Comparison of ENCODE assay signal across 7 mouse cellular contexts in genomic region chr5:125341459-125342090, GRCm38 (mm10). TPM values are rescaled to one million over a fixed set of nuclear protein-coding genes. Genes with fewer than 3 reads are reported as not detected.
DNase-seq lines count a peak whose midpoint lies in the region; ATAC-seq lines count a peak whose summit lies in the region.

No protein-coding gene starts in this region.

- H3K9ac ChIP-seq in forebrain, embryonic 11.5 days (ENCODE audit: low read length), result peak overlapping the region; percentile 12; the same call in 1 of the 2 replicates
- H3K9ac ChIP-seq in liver, embryonic 13.5 days, result peak overlapping the region; percentile 87
- peak overlapping the region; percentile 85 for H3K9ac ChIP-seq in stomach, embryonic 16.5 days (ENCODE audit: low read length)

- peaks cover 24% of the 10 kb centered on the region for H3K36me3 ChIP-seq in megakaryocyte, embryonic 14.5 days (replicated peaks; ENCODE audit: low read length)
- no peaks in the 10 kb centered on the region for H3K36me3 ChIP-seq in forebrain, embryonic 11.5 days (ENCODE audit: control insufficient read depth, insufficient read depth, low read length)
- 0 out of 2 replicates have a peak, but pooled peaks cover 12% of the 10 kb centered on the region for H3K36me3 ChIP-seq in liver, embryonic 13.5 days
- no peaks in the 10 kb centered on the region for H3K36me3 ChIP-seq in stomach, embryonic 16.5 days (ENCODE audit: control insufficient read depth, insufficient read depth, low read length)

- H3K4me2 ChIP-seq in forebrain, embryonic 11.5 days (ENCODE audit: low read depth, low read length, severe bottlenecking), result peak overlapping the region; percentile 90; the same call in 1 of the 2 replicates
- H3K4me2 ChIP-seq in liver, embryonic 13.5 days, result peak overlapping the region; percentile 95
- H3K4me2 ChIP-seq in stomach, embryonic 16.5 days (ENCODE audit: low read depth, low read length), result peak overlapping the region; percentile 96

- DNase-seq in forebrain, embryonic 11.5 days (ENCODE audit: low spot score), result no peak
- DNase-seq in liver, embryonic 13.5 days, result peak; percentile 67
- DNase-seq in cerebellum, postnatal 25 days, result no peak
- DNase-seq in adrenal gland, postnatal 36 days, result no peak

- H3K4me1 ChIP-seq in megakaryocyte, embryonic 14.5 days, result peaks cover 84% of the 10 kb centered on the region
- peaks cover 16% of the 10 kb centered on the region for H3K4me1 ChIP-seq in forebrain, embryonic 11.5 days (replicated peaks; ENCODE audit: control insufficient read depth, insufficient read depth, low read length)
- peaks cover 63% of the 10 kb centered on the region for H3K4me1 ChIP-seq in liver, embryonic 13.5 days (replicated peaks)
- peaks cover 32% of the 10 kb centered on the region for H3K4me1 ChIP-seq in stomach, embryonic 16.5 days (ENCODE audit: control insufficient read depth, insufficient read depth, low read length)

- H3K27ac ChIP-seq in forebrain, embryonic 11.5 days (ENCODE audit: low read depth, low read length), result no peak overlapping the region
- H3K27ac ChIP-seq in liver, embryonic 13.5 days, result peak overlapping the region; percentile 96
- H3K27ac ChIP-seq in stomach, embryonic 16.5 days (ENCODE audit: low read length), result no peak overlapping the region

- H3K27me3 ChIP-seq in megakaryocyte, embryonic 14.5 days (replicated peaks), result no peaks in the 10 kb centered on the region
- no peaks in the 10 kb centered on the region for H3K27me3 ChIP-seq in forebrain, embryonic 11.5 days (ENCODE audit: control insufficient read depth, insufficient read depth, low read length)
- H3K27me3 ChIP-seq in liver, embryonic 13.5 days, result 0 out of 2 replicates have a peak, but pooled peaks cover under 1% of the 10 kb centered on the region
- no peaks in the 10 kb centered on the region for H3K27me3 ChIP-seq in stomach, embryonic 16.5 days (ENCODE audit: control insufficient read depth, insufficient read depth, low read length)

- 60% methylated on average over 14 of the region's 14 CpGs for WGBS in forebrain, embryonic 11.5 days
- WGBS in liver, embryonic 13.5 days (ENCODE audit: insufficient replicate concordance), result 9% methylated on average over 14 of the region's 14 CpGs
- 53% methylated on average over 14 of the region's 14 CpGs for WGBS in stomach, embryonic 16.5 days

- H3K9me3 ChIP-seq in megakaryocyte, embryonic 14.5 days, result peaks cover 6% of the 10 kb centered on the region
- no peaks in the 10 kb centered on the region for H3K9me3 ChIP-seq in forebrain, embryonic 11.5 days (ENCODE audit: control insufficient read depth, low read length)
- no peaks in the 10 kb centered on the region for H3K9me3 ChIP-seq in liver, embryonic 13.5 days (replicated peaks)
- H3K9me3 ChIP-seq in stomach, embryonic 16.5 days (replicated peaks; ENCODE audit: control insufficient read depth, low read length), result no peaks in the 10 kb centered on the region

- peak overlapping the region; percentile 100 for H3K4me3 ChIP-seq in megakaryocyte, embryonic 14.5 days (replicated peaks)
- H3K4me3 ChIP-seq in forebrain, embryonic 11.5 days (ENCODE audit: low read depth, low read length), result no peak overlapping the region
- H3K4me3 ChIP-seq in liver, embryonic 13.5 days (replicated peaks), result peak overlapping the region; percentile 82
- H3K4me3 ChIP-seq in stomach, embryonic 16.5 days (replicated peaks; ENCODE audit: low read length), result peak overlapping the region; percentile 87

- ATAC-seq in megakaryocyte, adult 5-6 weeks (ENCODE audit: poor library complexity, severe bottlenecking), result no peak
- no peak for ATAC-seq in forebrain, embryonic 11.5 days (replicated peaks; ENCODE audit: low FRiP score)
- peak; percentile 81 for ATAC-seq in liver, embryonic 13.5 days (ENCODE audit: low read depth)
- no peak for ATAC-seq in stomach, embryonic 16.5 days (ENCODE audit: insufficient read depth, low FRiP score)

RNA-seq across cellular contexts. Expression of gene Scarb1, which starts 0.7 kb away (rescaled TPM):
- polyA plus RNA-seq in megakaryocyte, embryonic 14.5 days (2012; ENCODE audit: insufficient read depth, low replicate concordance), result 138 and 186 TPM in 2 replicates
- total RNA-seq in megakaryocyte, adult 5-6 weeks (2015), result 88.7 and 92.9 TPM in 2 replicates
- 86.3 and 88.2 TPM in 2 replicates for total RNA-seq in megakaryocyte, adult 5-6 weeks (2017)
- polyA plus RNA-seq in forebrain, embryonic 11.5 days (2014; fragmentation: Nextera tagmentation; extraction: Ambion mirVana), result 43.7 and 45.7 TPM in 2 replicates
- 66.1 and 76.3 TPM in 2 replicates for polyA plus RNA-seq in liver, embryonic 13.5 days (2015; fragmentation: Nextera tagmentation; extraction: Ambion mirVana)
- polyA plus RNA-seq in stomach, embryonic 16.5 days (2015; fragmentation: Nextera tagmentation; extraction: Ambion mirVana), result 60.6 and 61.4 TPM in 2 replicates
- total RNA-seq in adrenal gland, postnatal 36 days (2021), result 1,000 to 10,000 TPM; 1,867 to 4,652 TPM

RNA-seq across cellular contexts. Expression of gene Gm10382, which starts 47.5 kb away (rescaled TPM):
- polyA plus RNA-seq in megakaryocyte, embryonic 14.5 days (2012; ENCODE audit: insufficient read depth, low replicate concordance), result 0.53 and 1.9 TPM in 2 replicates
- not detected in 2 replicates for total RNA-seq in megakaryocyte, adult 5-6 weeks (2015)
- 0.11 TPM in 1 of 2 replicates, not detected in the other for total RNA-seq in megakaryocyte, adult 5-6 weeks (2017)
- polyA plus RNA-seq in forebrain, embryonic 11.5 days (2014; fragmentation: Nextera tagmentation; extraction: Ambion mirVana), result 0.23 and 0.65 TPM in 2 replicates
- 0.10 and 0.21 TPM in 2 replicates for polyA plus RNA-seq in liver, embryonic 13.5 days (2015; fragmentation: Nextera tagmentation; extraction: Ambion mirVana)
- polyA plus RNA-seq in stomach, embryonic 16.5 days (2015; fragmentation: Nextera tagmentation; extraction: Ambion mirVana), result 0.32 and 0.37 TPM in 2 replicates
- total RNA-seq in adrenal gland, postnatal 36 days (2021), result under 1 TPM; 0.23 to 0.40 TPM

RNA-seq across cellular contexts. Expression of gene Ubc, which starts 48.4 kb away (rescaled TPM):
- polyA plus RNA-seq in megakaryocyte, embryonic 14.5 days (2012; ENCODE audit: insufficient read depth, low replicate concordance), result 71.3 and 127 TPM in 2 replicates
- total RNA-seq in megakaryocyte, adult 5-6 weeks (2015), result 260 and 265 TPM in 2 replicates
- 355 and 414 TPM in 2 replicates for total RNA-seq in megakaryocyte, adult 5-6 weeks (2017)
- polyA plus RNA-seq in forebrain, embryonic 11.5 days (2014; fragmentation: Nextera tagmentation; extraction: Ambion mirVana), result 1,042 and 1,121 TPM in 2 replicates
- polyA plus RNA-seq in liver, embryonic 13.5 days (2015; fragmentation: Nextera tagmentation; extraction: Ambion mirVana), result 517 and 564 TPM in 2 replicates
- 1,047 and 1,111 TPM in 2 replicates for polyA plus RNA-seq in stomach, embryonic 16.5 days (2015; fragmentation: Nextera tagmentation; extraction: Ambion mirVana)
- total RNA-seq in adrenal gland, postnatal 36 days (2021), result 1,000 to 10,000 TPM; 1,428 to 1,489 TPM

Comparison
In these comparisons a context has a peak if more than half of its experiments do, and no peak if none do; other contexts are left out.
1. H3K9ac ChIP-seq: peak in every context shown above with its lines; median percentile 87 in liver, embryonic 13.5 days; 85 in stomach, embryonic 16.5 days; 12 in forebrain, embryonic 11.5 days.